Mouse (Mus musculus) heart, embryonic 10.5 days (tissue): Measurements from ENCODE around the gene Tyw1. TPM values are rescaled to one million over a fixed set of nuclear protein-coding genes. Genes with fewer than 3 reads are reported as not detected.

Experiments
- DNase-seq: peaks from one replicate; pipeline ENCODE4 v3.0.0-alpha.2; 2017; ENCODE audit warnings: low spot score
- H3K27ac ChIP-seq: fragments of 300-500 bp; sonication (generic); 2 replicates; pipeline ENCODE4 v1.5.1; 2016; ENCODE audit warnings: mild to moderate bottlenecking
- H3K27me3 ChIP-seq: fragments of 300-500 bp; sonication (generic); 2 replicates; pipeline ENCODE4 v1.6.1; 2016; ENCODE audit warnings: mild to moderate bottlenecking; ENCODE audit not compliant: poor library complexity, insufficient read depth, severe bottlenecking
- H3K36me3 ChIP-seq: fragments of 300-500 bp; sonication (generic); 2 replicates; pipeline ENCODE4 v1.6.1; 2016; ENCODE audit warnings: mild to moderate bottlenecking, moderate library complexity
- H3K4me1 ChIP-seq: fragments of 300-500 bp; sonication (generic); 2 replicates; pipeline ENCODE4 v1.6.1; 2016; ENCODE audit warnings: mild to moderate bottlenecking
- H3K4me3 ChIP-seq: fragments of 300-500 bp; sonication (generic); 2 replicates; pipeline ENCODE4 v1.5.1; 2016; ENCODE audit warnings: mild to moderate bottlenecking, moderate library complexity
- H3K9me3 ChIP-seq: fragments of 300-500 bp; sonication (generic); 2 replicates; pipeline ENCODE4 v1.6.1; 2016; ENCODE audit warnings: mild to moderate bottlenecking, moderate library complexity
- WGBS: fragments of 180-500 bp; shearing (Covaris S2); methylation state at CpG from one replicate; pipeline ENCODE4 v1.1.7; 2016; 5-methylcytosine and 5-hydroxymethylcytosine counted together
- polyA plus RNA-seq: library from polyadenylated mRNA; unstranded; fragments of >200 nt; fragmentation: Nextera tagmentation; extraction: Ambion mirVana; gene quantifications from 2 replicates; pipeline ENCODE4 v1.2.1, GENCODE M21; 2016

Tyw1 gene
- polyA plus RNA-seq, 1 experiment from 2014 or later, result 25.2 TPM

- no peak for DNase-seq
- whole genome bisulfite sequencing, result 7% methylated on average over 13 of the region's 13 CpGs
- Histone ChIP-seq H3K4me1 (peaks cover 11% of the 10 kb centered on the region), H3K27me3 (no peaks in the 10 kb centered on the region), H3K4me3 (peak within 1 kb of the TSS; percentile 43), H3K9me3 (no peaks in the 10 kb centered on the region), H3K27ac (0 out of 2 replicates have a peak within 1 kb of the TSS, but pooled peaks have one; percentile 25), H3K36me3 (no peaks in the 10 kb centered on the region)
Observed at GRCm38 (mm10) chr5:130384222-130384912, 128.9 kb downstream of the Tyw1 start, which contains the start of gene A330070K13Rik. TSS of gene A330070K13Rik (minus strand) at chr5:130384631.

GRCm38 (mm10) chr5:130386418-130386817 lies 131.0 kb downstream of the Tyw1 start:
- no peak for DNase-seq
- Histone ChIP-seq H3K9me3 (no peaks in the 10 kb centered on the region; the same call in 1 of the 2 replicates), H3K4me3 (no peak overlapping the region), H3K4me1 (peaks cover 11% of the 10 kb centered on the region), H3K27me3 (no peaks in the 10 kb centered on the region), H3K36me3 (no peaks in the 10 kb centered on the region), H3K27ac (no peak overlapping the region)
- WGBS, result 68% methylated on average over 7 of the region's 7 CpGs

Other genes with a start within 250 kb of the Tyw1 start
- gene Asl, start 226.4 kb upstream of the Tyw1 start, polyA plus RNA-seq, result 25.1 and 35.9 TPM in 2 replicates
- 33.1 and 39.9 TPM in 2 replicates for gene Crcp, start 226.3 kb upstream of the Tyw1 start, polyA plus RNA-seq
- 27.2 and 44.6 TPM in 2 replicates for gene Tpst1, start 182.3 kb upstream of the Tyw1 start, polyA plus RNA-seq
- 4.4 and 4.8 TPM in 2 replicates for gene Kctd7, start 110.8 kb upstream of the Tyw1 start, polyA plus RNA-seq
- gene Rabgef1, start 83.8 kb upstream of the Tyw1 start, polyA plus RNA-seq, result 21.2 and 25.5 TPM in 2 replicates
- 30.9 and 35.7 TPM in 2 replicates for gene Tmem248, start 38.5 kb upstream of the Tyw1 start, polyA plus RNA-seq
- gene Sbds, start 89 bp upstream of the Tyw1 start, polyA plus RNA-seq, result 64.9 and 74.8 TPM in 2 replicates
- 0.10 and 0.21 TPM in 2 replicates for gene Caln1, start 113.8 kb downstream of the Tyw1 start, polyA plus RNA-seq
- not detected in 2 replicates for gene A330070K13Rik, start 129.0 kb downstream of the Tyw1 start, polyA plus RNA-seq